ENCODE assay signal across 8 mouse cellular contexts in the genomic region with DNA sequence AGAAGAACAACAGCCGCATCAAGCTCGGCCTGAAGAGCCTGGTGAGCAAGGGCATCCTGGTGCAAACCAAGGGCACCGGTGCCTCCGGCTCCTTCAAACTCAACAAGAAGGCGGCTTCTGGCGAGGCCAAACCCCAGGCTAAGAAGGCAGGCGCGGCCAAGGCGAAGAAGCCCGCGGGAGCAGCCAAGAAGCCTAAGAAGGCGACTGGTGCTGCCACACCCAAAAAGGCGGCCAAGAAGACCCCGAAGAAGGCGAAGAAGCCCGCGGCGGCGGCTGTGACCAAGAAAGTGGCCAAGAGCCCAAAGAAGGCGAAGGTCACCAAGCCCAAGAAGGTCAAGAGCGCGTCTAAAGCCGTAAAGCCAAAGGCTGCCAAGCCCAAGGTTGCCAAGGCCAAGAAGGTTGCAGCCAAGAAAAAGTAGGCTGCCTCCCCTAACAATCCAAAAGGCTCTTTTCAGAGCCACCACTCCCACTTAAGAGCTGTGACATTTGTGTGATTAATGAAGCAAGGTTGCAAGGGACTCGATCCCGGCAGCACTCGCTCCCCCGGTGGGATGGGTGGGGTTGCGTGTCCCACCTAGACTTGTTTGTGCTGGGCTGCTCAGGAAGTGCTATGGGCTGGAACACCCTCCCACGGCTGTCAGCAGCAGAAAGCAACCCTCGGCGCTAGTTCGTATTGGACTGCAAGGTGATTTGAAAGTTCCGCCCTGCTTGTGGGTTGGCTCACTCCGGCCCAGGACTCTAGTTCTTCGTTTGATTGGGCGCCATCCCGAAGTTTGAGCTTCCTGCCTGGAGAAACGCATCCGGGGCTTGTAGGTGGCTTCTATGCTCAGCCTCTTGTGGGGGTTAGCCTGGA. TPM values are rescaled to one million over a fixed set of nuclear protein-coding genes. Genes with fewer than 3 reads are reported as not detected.
DNase-seq lines count a peak whose midpoint lies in the region; ATAC-seq and TF ChIP-seq lines count a peak whose summit lies in the region.

No protein-coding gene starts in this region.

- intact Hi-C loops in left cerebral cortex, postnatal 36 days (cut with DNase I), result loop anchor here (2.0 to 5.0 kb wide), 2 partner anchors 40 to 117 kb away; partner anchors contain the start of genes Hist1h1e, Hist1h2be and Hist1h4c

- H3K36me3 ChIP-seq in embryonic facial prominence, embryonic 10.5 days (replicated peaks), result no peaks in the 10 kb centered on the region
- no peaks in the 10 kb centered on the region for H3K36me3 ChIP-seq in intestine, postnatal 0 days (ENCODE audit: control insufficient read depth, insufficient read depth)
- H3K36me3 ChIP-seq in midbrain, embryonic 10.5 days, result no peaks in the 10 kb centered on the region

- H3K27me3 ChIP-seq in embryonic facial prominence, embryonic 10.5 days (replicated peaks; ENCODE audit: low read depth, poor library complexity, severe bottlenecking), result no peaks in the 10 kb centered on the region
- H3K27me3 ChIP-seq in intestine, postnatal 0 days (replicated peaks; ENCODE audit: control insufficient read depth, insufficient read depth, low read length), result no peaks in the 10 kb centered on the region
- no peaks in the 10 kb centered on the region for H3K27me3 ChIP-seq in midbrain, embryonic 10.5 days (ENCODE audit: low read depth, poor library complexity, severe bottlenecking)

- H3K4me2 ChIP-seq in intestine, postnatal 0 days (replicated peaks; ENCODE audit: low read depth), result peak overlapping the region; percentile 85

- under 1% methylated on average over 39 of the region's 39 CpGs for WGBS in embryonic facial prominence, embryonic 10.5 days
- WGBS in intestine, postnatal 0 days, result under 1% methylated on average over 39 of the region's 39 CpGs
- under 1% methylated on average over 39 of the region's 39 CpGs for WGBS in midbrain, embryonic 10.5 days

- no peak for TF ChIP-seq CTCF in intestine, postnatal 0 days (IDR thresholded peaks at IDR 0.05; ENCODE audit: low read depth)

- H3K27ac ChIP-seq in embryonic facial prominence, embryonic 10.5 days (replicated peaks), result peak overlapping the region; percentile 96
- H3K27ac ChIP-seq in intestine, postnatal 0 days (ENCODE audit: low read depth, low read length), result peak overlapping the region; percentile 97
- peak overlapping the region; percentile 96 for H3K27ac ChIP-seq in midbrain, embryonic 10.5 days (replicated peaks)

- ATAC-seq in granulocyte monocyte progenitor cell, adult 5-6 weeks (replicated peaks; ENCODE audit: poor library complexity, severe bottlenecking), result peak; percentile 72
- ATAC-seq in intestine, postnatal 0 days, result peak; percentile 81

- H3K4me1 ChIP-seq in embryonic facial prominence, embryonic 10.5 days, result peaks cover 25% of the 10 kb centered on the region
- H3K4me1 ChIP-seq in intestine, postnatal 0 days (replicated peaks; ENCODE audit: control insufficient read depth, insufficient read depth, low read length), result no peaks in the 10 kb centered on the region
- peaks cover 39% of the 10 kb centered on the region for H3K4me1 ChIP-seq in midbrain, embryonic 10.5 days

- no peaks in the 10 kb centered on the region for H3K9me3 ChIP-seq in embryonic facial prominence, embryonic 10.5 days
- no peaks in the 10 kb centered on the region for H3K9me3 ChIP-seq in intestine, postnatal 0 days (ENCODE audit: control insufficient read depth)
- no peaks in the 10 kb centered on the region for H3K9me3 ChIP-seq in midbrain, embryonic 10.5 days (replicated peaks)

- H3K4me3 ChIP-seq in embryonic facial prominence, embryonic 10.5 days, result peak overlapping the region; percentile 71
- peak overlapping the region; percentile 60 for H3K4me3 ChIP-seq in intestine, postnatal 0 days (ENCODE audit: low read depth, low read length)
- H3K4me3 ChIP-seq in midbrain, embryonic 10.5 days, result peak overlapping the region; percentile 67

- H3K9ac ChIP-seq in intestine, postnatal 0 days (ENCODE audit: low read depth, low read length), result peak overlapping the region; percentile 90

- DNase-seq in adrenal gland, postnatal 10 days, result peak; percentile 92
- DNase-seq in embryonic facial prominence, embryonic 10.5 days (ENCODE audit: low spot score), result peak; percentile 91
- DNase-seq in left cerebral cortex, postnatal 36 days (ENCODE audit: low spot score in 2 of 2), result peak; percentile 94
- DNase-seq in midbrain, embryonic 10.5 days (ENCODE audit: low spot score), result peak; percentile 89
- peak; percentile 83 for DNase-seq in right cerebral cortex, postnatal 4 days
- peak; percentile 97 for DNase-seq in yolk sac, embryonic 10.5 days (ENCODE audit: low spot score)

RNA-seq across cellular contexts. Expression of gene Hist1h1c, which starts 0.7 kb away (rescaled TPM):
- total RNA-seq in adrenal gland, postnatal 10 days (2021), result 100 to 1,000 TPM; 366 to 432 TPM
- polyA plus RNA-seq in embryonic facial prominence, embryonic 10.5 days (2016; fragmentation: Nextera tagmentation; extraction: Ambion mirVana), result 9.1 and 9.2 TPM in 2 replicates
- 61.8 and 110 TPM in 2 replicates for total RNA-seq in granulocyte monocyte progenitor cell, adult 5-6 weeks (2014; fragmentation: Nextera tagmentation)
- 737 and 810 TPM in 2 replicates for total RNA-seq in granulocyte monocyte progenitor cell, adult 5-6 weeks (2017)
- 105 and 107 TPM in 2 replicates for polyA plus RNA-seq in intestine, postnatal 0 days (2015; fragmentation: Nextera tagmentation; extraction: Ambion mirVana)
- 10 to 100 TPM; 68.2 to 74.7 TPM for total RNA-seq in left cerebral cortex, postnatal 36 days (2021)
- 8.8 and 9.5 TPM in 2 replicates for polyA plus RNA-seq in midbrain, embryonic 10.5 days (2016; fragmentation: Nextera tagmentation; extraction: Ambion mirVana)

RNA-seq across cellular contexts. Expression of gene Hist1h3c, which starts 6.1 kb away (rescaled TPM):
- 100 to 1,000 TPM; 127 to 144 TPM for total RNA-seq in adrenal gland, postnatal 10 days (2021)
- 8.6 and 10.0 TPM in 2 replicates for polyA plus RNA-seq in embryonic facial prominence, embryonic 10.5 days (2016; fragmentation: Nextera tagmentation; extraction: Ambion mirVana)
- 24.5 and 38.0 TPM in 2 replicates for total RNA-seq in granulocyte monocyte progenitor cell, adult 5-6 weeks (2014; fragmentation: Nextera tagmentation)
- total RNA-seq in granulocyte monocyte progenitor cell, adult 5-6 weeks (2017), result 507 and 886 TPM in 2 replicates
- polyA plus RNA-seq in intestine, postnatal 0 days (2015; fragmentation: Nextera tagmentation; extraction: Ambion mirVana), result 1.2 and 1.4 TPM in 2 replicates
- total RNA-seq in left cerebral cortex, postnatal 36 days (2021), result 1 to 10 TPM; 1.9 to 2.6 TPM
- polyA plus RNA-seq in midbrain, embryonic 10.5 days (2016; fragmentation: Nextera tagmentation; extraction: Ambion mirVana), result 7.3 and 9.5 TPM in 2 replicates

RNA-seq across cellular contexts. Expression of gene Hist1h2bb, which starts 7.2 kb away (rescaled TPM):
- 100 to 1,000 TPM; 173 to 206 TPM for total RNA-seq in adrenal gland, postnatal 10 days (2021)
- 1.9 and 2.9 TPM in 2 replicates for polyA plus RNA-seq in embryonic facial prominence, embryonic 10.5 days (2016; fragmentation: Nextera tagmentation; extraction: Ambion mirVana)
- 155 and 176 TPM in 2 replicates for total RNA-seq in granulocyte monocyte progenitor cell, adult 5-6 weeks (2014; fragmentation: Nextera tagmentation)
- 3,446 and 3,529 TPM in 2 replicates for total RNA-seq in granulocyte monocyte progenitor cell, adult 5-6 weeks (2017)
- 0.37 and 0.48 TPM in 2 replicates for polyA plus RNA-seq in intestine, postnatal 0 days (2015; fragmentation: Nextera tagmentation; extraction: Ambion mirVana)
- 10 to 100 TPM; 17.9 to 19.8 TPM for total RNA-seq in left cerebral cortex, postnatal 36 days (2021)
- polyA plus RNA-seq in midbrain, embryonic 10.5 days (2016; fragmentation: Nextera tagmentation; extraction: Ambion mirVana), result 2.3 and 2.4 TPM in 2 replicates

RNA-seq across cellular contexts. Expression of gene Hist1h2ab, which starts 11.6 kb away (rescaled TPM):
- total RNA-seq in adrenal gland, postnatal 10 days (2021), result 100 to 1,000 TPM; 281 to 334 TPM
- 39.1 and 43.8 TPM in 2 replicates for polyA plus RNA-seq in embryonic facial prominence, embryonic 10.5 days (2016; fragmentation: Nextera tagmentation; extraction: Ambion mirVana)
- 9.2 and 31.4 TPM in 2 replicates for total RNA-seq in granulocyte monocyte progenitor cell, adult 5-6 weeks (2014; fragmentation: Nextera tagmentation)
- total RNA-seq in granulocyte monocyte progenitor cell, adult 5-6 weeks (2017), result 1,996 and 2,074 TPM in 2 replicates
- polyA plus RNA-seq in intestine, postnatal 0 days (2015; fragmentation: Nextera tagmentation; extraction: Ambion mirVana), result 11.7 and 12.1 TPM in 2 replicates
- 10 to 100 TPM; 28.3 to 44.5 TPM for total RNA-seq in left cerebral cortex, postnatal 36 days (2021)
- polyA plus RNA-seq in midbrain, embryonic 10.5 days (2016; fragmentation: Nextera tagmentation; extraction: Ambion mirVana), result 44.4 and 45.3 TPM in 2 replicates

RNA-seq across cellular contexts. Expression of gene Hist1h3b, which starts 12.8 kb away (rescaled TPM):
- total RNA-seq in adrenal gland, postnatal 10 days (2021), result 100 to 1,000 TPM; 390 to 424 TPM
- polyA plus RNA-seq in embryonic facial prominence, embryonic 10.5 days (2016; fragmentation: Nextera tagmentation; extraction: Ambion mirVana), result 9.5 and 10.3 TPM in 2 replicates
- 92.5 and 158 TPM in 2 replicates for total RNA-seq in granulocyte monocyte progenitor cell, adult 5-6 weeks (2014; fragmentation: Nextera tagmentation)
- total RNA-seq in granulocyte monocyte progenitor cell, adult 5-6 weeks (2017), result 628 and 657 TPM in 2 replicates
- polyA plus RNA-seq in intestine, postnatal 0 days (2015; fragmentation: Nextera tagmentation; extraction: Ambion mirVana), result 1.3 and 1.5 TPM in 2 replicates
- total RNA-seq in left cerebral cortex, postnatal 36 days (2021), result 10 to 100 TPM in 1 of 2 experiments, 1 to 10 TPM in 1; 9.7 to 14.5 TPM
- polyA plus RNA-seq in midbrain, embryonic 10.5 days (2016; fragmentation: Nextera tagmentation; extraction: Ambion mirVana), result 8.1 and 11.3 TPM in 2 replicates

Comparison
In these comparisons a context has a peak if more than half of its experiments do, and no peak if none do; other contexts are left out.
1. Peak in every context shown above with its lines: DNase-seq, ATAC-seq, H3K4me3 ChIP-seq and H3K27ac ChIP-seq.
2. RNA of gene Hist1h3c, which starts 6.1 kb away (total RNA-seq): 24.5 to 886 TPM in granulocyte monocyte progenitor cell, adult 5-6 weeks and 127 to 144 TPM in adrenal gland, postnatal 10 days; 1.9 to 2.6 TPM in left cerebral cortex, postnatal 36 days; every median in the first group is over 4 times any median in the second.
3. RNA of gene Hist1h2bb, which starts 7.2 kb away (total RNA-seq): 155 to 3,529 TPM in granulocyte monocyte progenitor cell, adult 5-6 weeks and 173 to 206 TPM in adrenal gland, postnatal 10 days; 17.9 to 19.8 TPM in left cerebral cortex, postnatal 36 days; every median in the first group is over 4 times any median in the second.